Mouse (Mus musculus): ENCODE measurements around the gene Fer1l4. TPM values are rescaled to one million over a fixed set of nuclear protein-coding genes. Genes with fewer than 3 reads are reported as not detected.

Gene Fer1l4
- polyA plus RNA-seq, 1 experiment from 2014 or later: not detected

- under 1% methylated on average over 45 of the region's 45 CpGs for WGBS
- Histone ChIP-seq H3K4me2 (peak within 1 kb of the TSS; percentile 86), H3K4me1 (replicated peaks) (peaks cover 11% of the 10 kb centered on the region), H3K4me3 (peak within 1 kb of the TSS; percentile 95), H3K27me3 (replicated peaks) (no peaks in the 10 kb centered on the region), H3K27ac (ENCODE audit: poor library complexity, severe bottlenecking) (peak within 1 kb of the TSS; percentile 79), H3K9me3 (replicated peaks) (peaks cover 5% of the 10 kb centered on the region; the same call in 1 of the 2 replicates), H3K9ac (peak within 1 kb of the TSS; percentile 90), H3K36me3 (peaks cover 35% of the 10 kb centered on the region)
- ATAC-seq (ENCODE audit: insufficient number of reproducible peaks, low FRiP score): peak; percentile 99
These were observed 44.7 kb downstream of the Fer1l4 start, which contains the start of the genes 6430550D23Rik and Ergic3 for GRCm38 (mm10) chr2:156007888-156008532. Gene 6430550D23Rik, minus strand, starts transcription at chr2:156007977. Gene Ergic3, plus strand, starts transcription at chr2:156008045.

GRCm38 (mm10) chr2:156005393-156005792 lies 47.4 kb downstream of the Fer1l4 start:
- Histone ChIP-seq H3K4me1 (replicated peaks) (peaks cover 11% of the 10 kb centered on the region), H3K4me2 (no peak overlapping the region), H3K4me3 (no peak overlapping the region), H3K27me3 (replicated peaks) (no peaks in the 10 kb centered on the region), H3K9ac (no peak overlapping the region), H3K36me3 (peaks cover 17% of the 10 kb centered on the region), H3K27ac (ENCODE audit: poor library complexity, severe bottlenecking) (no peak overlapping the region), H3K9me3 (replicated peaks) (peaks cover 5% of the 10 kb centered on the region; the same call in 1 of the 2 replicates)
- WGBS: 90% methylated on average over 4 of the region's 4 CpGs
- no peak for ATAC-seq (ENCODE audit: insufficient number of reproducible peaks, low FRiP score)

- ATAC-seq (ENCODE audit: insufficient number of reproducible peaks, low FRiP score): no peak
- no peaks in the 10 kb centered on the region for H3K27me3 ChIP-seq (replicated peaks)
- no peak overlapping the region for H3K9ac ChIP-seq
- no peak overlapping the region for H3K4me3 ChIP-seq
- no peaks in the 10 kb centered on the region for H3K9me3 ChIP-seq (replicated peaks)
- no peak overlapping the region for H3K4me2 ChIP-seq
- H3K4me1 ChIP-seq (replicated peaks): peaks cover 8% of the 10 kb centered on the region
- peaks cover 94% of the 10 kb centered on the region for H3K36me3 ChIP-seq
- WGBS: 80% methylated on average over 14 of the region's 14 CpGs
- H3K27ac ChIP-seq (ENCODE audit: poor library complexity, severe bottlenecking): no peak overlapping the region
These were observed 60.9 kb downstream of the Fer1l4 start for GRCm38 (mm10) chr2:155991863-155992321.

GRCm38 (mm10) chr2:155991151-155991550 lies 61.6 kb downstream of the Fer1l4 start:
- peaks cover 94% of the 10 kb centered on the region for H3K36me3 ChIP-seq
- H3K4me1 ChIP-seq (replicated peaks): peaks cover 8% of the 10 kb centered on the region
- H3K4me3 ChIP-seq: no peak overlapping the region
- no peaks in the 10 kb centered on the region for H3K9me3 ChIP-seq (replicated peaks)
- 0 out of 2 replicates have a peak overlapping the region, but pooled peaks have one; percentile 9 for H3K9ac ChIP-seq
- H3K27me3 ChIP-seq (replicated peaks): no peaks in the 10 kb centered on the region
- WGBS: 75% methylated on average over 10 of the region's 10 CpGs
- H3K27ac ChIP-seq (ENCODE audit: poor library complexity, severe bottlenecking): no peak overlapping the region
- no peak for ATAC-seq (ENCODE audit: insufficient number of reproducible peaks, low FRiP score)
- no peak overlapping the region for H3K4me2 ChIP-seq

- 16% methylated on average over 4 of the region's 4 CpGs for WGBS
- ATAC-seq (ENCODE audit: insufficient number of reproducible peaks, low FRiP score): peak; percentile 65
- Histone ChIP-seq H3K27me3 (replicated peaks) (no peaks in the 10 kb centered on the region), H3K36me3 (peaks cover 94% of the 10 kb centered on the region), H3K9ac (no peak overlapping the region), H3K9me3 (replicated peaks) (no peaks in the 10 kb centered on the region), H3K4me2 (peak overlapping the region; percentile 29; the same call in 1 of the 2 replicates), H3K4me3 (no peak overlapping the region), H3K27ac (ENCODE audit: poor library complexity, severe bottlenecking) (no peak overlapping the region), H3K4me1 (replicated peaks) (peaks cover 8% of the 10 kb centered on the region)
These were observed 63.7 kb downstream of the Fer1l4 start for GRCm38 (mm10) chr2:155989085-155989484.

- Histone ChIP-seq H3K36me3 (peaks cover 94% of the 10 kb centered on the region), H3K9me3 (replicated peaks) (no peaks in the 10 kb centered on the region), H3K4me1 (replicated peaks) (peaks cover 8% of the 10 kb centered on the region), H3K9ac (no peak overlapping the region), H3K4me2 (no peak overlapping the region), H3K4me3 (no peak overlapping the region), H3K27me3 (replicated peaks) (no peaks in the 10 kb centered on the region), H3K27ac (ENCODE audit: poor library complexity, severe bottlenecking) (no peak overlapping the region)
- no peak for ATAC-seq (ENCODE audit: insufficient number of reproducible peaks, low FRiP score)
- WGBS: 92% methylated on average over 6 of the region's 6 CpGs
These were observed 65.6 kb downstream of the Fer1l4 start for GRCm38 (mm10) chr2:155987131-155987530.

GRCm38 (mm10) chr2:155985776-155986175 lies 67.0 kb downstream of the Fer1l4 start:
- Histone ChIP-seq H3K9ac (no peak overlapping the region), H3K27ac (ENCODE audit: poor library complexity, severe bottlenecking) (no peak overlapping the region), H3K9me3 (replicated peaks) (no peaks in the 10 kb centered on the region), H3K4me2 (no peak overlapping the region), H3K27me3 (replicated peaks) (no peaks in the 10 kb centered on the region), H3K4me1 (replicated peaks) (peaks cover 8% of the 10 kb centered on the region), H3K4me3 (no peak overlapping the region), H3K36me3 (peaks cover 92% of the 10 kb centered on the region)
- no peak for ATAC-seq (ENCODE audit: insufficient number of reproducible peaks, low FRiP score)
- 87% methylated on average over 7 of the region's 7 CpGs for WGBS

- peak; percentile 48; the same call in 1 of the 2 replicates for ATAC-seq (ENCODE audit: insufficient number of reproducible peaks, low FRiP score)
- peaks cover 88% of the 10 kb centered on the region for H3K36me3 ChIP-seq
- H3K4me1 ChIP-seq (replicated peaks): no peaks in the 10 kb centered on the region
- H3K27me3 ChIP-seq (replicated peaks): no peaks in the 10 kb centered on the region
- WGBS: 70% methylated on average over 5 of the region's 5 CpGs
- H3K4me3 ChIP-seq: no peak overlapping the region
- no peak overlapping the region for H3K4me2 ChIP-seq
- no peak overlapping the region for H3K9ac ChIP-seq
- no peak overlapping the region for H3K27ac ChIP-seq (ENCODE audit: poor library complexity, severe bottlenecking)
- H3K9me3 ChIP-seq (replicated peaks): no peaks in the 10 kb centered on the region
These were observed 73.3 kb downstream of the Fer1l4 start for GRCm38 (mm10) chr2:155979328-155979991.

- Histone ChIP-seq H3K27ac (ENCODE audit: poor library complexity, severe bottlenecking) (no peak overlapping the region), H3K27me3 (replicated peaks) (no peaks in the 10 kb centered on the region), H3K4me2 (no peak overlapping the region), H3K4me3 (no peak overlapping the region), H3K36me3 (peaks cover 85% of the 10 kb centered on the region), H3K9me3 (replicated peaks) (no peaks in the 10 kb centered on the region), H3K4me1 (replicated peaks) (no peaks in the 10 kb centered on the region), H3K9ac (no peak overlapping the region)
- 84% methylated on average over 14 of the region's 14 CpGs for WGBS
- ATAC-seq (ENCODE audit: insufficient number of reproducible peaks, low FRiP score): no peak
These were observed 78.5 kb downstream of the Fer1l4 start for GRCm38 (mm10) chr2:155974087-155974731.

GRCm38 (mm10) chr2:155973348-155973747 lies 79.4 kb downstream of the Fer1l4 start:
- Histone ChIP-seq H3K4me2 (no peak overlapping the region), H3K4me1 (replicated peaks) (no peaks in the 10 kb centered on the region), H3K4me3 (no peak overlapping the region), H3K9ac (no peak overlapping the region), H3K36me3 (peaks cover 89% of the 10 kb centered on the region), H3K27me3 (replicated peaks) (no peaks in the 10 kb centered on the region), H3K9me3 (replicated peaks) (no peaks in the 10 kb centered on the region), H3K27ac (ENCODE audit: poor library complexity, severe bottlenecking) (no peak overlapping the region)
- WGBS: 80% methylated on average over 6 of the region's 6 CpGs
- no peak for ATAC-seq (ENCODE audit: insufficient number of reproducible peaks, low FRiP score)
